Mouse (Mus musculus) limb, embryonic 11.5 days (tissue): ENCODE results near the gene Tctex1d2. TPM values are rescaled to one million over a fixed set of nuclear protein-coding genes. Genes with fewer than 3 reads are reported as not detected.

Source experiments
- ATAC-seq: fragments of 200-750 bp; cut with Nextera tagmentation; 2 replicates; pipeline ENCODE4 v1.8.0; 2017; ENCODE audit warnings: low read depth; ENCODE audit not compliant: insufficient number of reproducible peaks, low FRiP score, low TSS enrichment
- DNase-seq: peaks from one replicate; pipeline ENCODE4 v3.0.0-alpha.2; 2015; ENCODE audit warnings: low spot score
- H3K27ac ChIP-seq: fragments of 300-500 bp; sonication (generic); replicated peaks from 2 replicates; pipeline ENCODE4 v1.5.1; 2014; ENCODE audit warnings: low read depth, mild to moderate bottlenecking, low read length
- H3K27me3 ChIP-seq: fragments of 300-500 bp; sonication (generic); 2 replicates; pipeline ENCODE4 v1.6.1; 2014; ENCODE audit warnings: mild to moderate bottlenecking, low read length, mixed read lengths; ENCODE audit not compliant: control insufficient read depth, insufficient read depth
- H3K36me3 ChIP-seq: fragments of 300-500 bp; sonication (generic); 2 replicates; pipeline ENCODE4 v1.6.1; 2014; ENCODE audit warnings: mild to moderate bottlenecking, low read length, moderate library complexity, mixed read lengths; ENCODE audit not compliant: control insufficient read depth, insufficient read depth
- H3K4me1 ChIP-seq: fragments of 300-500 bp; sonication (generic); 2 replicates; pipeline ENCODE4 v1.6.1; 2014; ENCODE audit warnings: low read length, mixed read lengths; ENCODE audit not compliant: control insufficient read depth, insufficient read depth
- H3K4me2 ChIP-seq: fragments of 300-500 bp; sonication (generic); 2 replicates; pipeline ENCODE4 v1.6.1; 2014; ENCODE audit warnings: low read depth, mild to moderate bottlenecking, moderate library complexity; ENCODE audit not compliant: severe bottlenecking
- H3K4me3 ChIP-seq: fragments of 300-500 bp; sonication (generic); 2 replicates; pipeline ENCODE4 v1.5.1; 2014; ENCODE audit warnings: low read depth, low read length
- H3K9ac ChIP-seq: fragments of 300-500 bp; sonication (generic); 2 replicates; pipeline ENCODE4 v1.6.1; 2014; ENCODE audit warnings: mild to moderate bottlenecking, low read length
- H3K9me3 ChIP-seq: fragments of 300-500 bp; sonication (generic); 2 replicates; pipeline ENCODE4 v1.6.1; 2016; ENCODE audit warnings: low read length; ENCODE audit not compliant: control insufficient read depth
- WGBS: fragments of 180-500 bp; shearing (Covaris S2); extraction: QIAGEN DNeasy Blood & Tissue Kit; methylation state at CpG from one replicate; pipeline ENCODE4 v1.1.7; 2014; 5-methylcytosine and 5-hydroxymethylcytosine counted together
- polyA plus RNA-seq: library from polyadenylated mRNA; unstranded; fragments of >200 nt; fragmentation: Nextera tagmentation; extraction: Ambion mirVana; gene quantifications from 2 replicates; pipeline ENCODE4 v1.2.1, GENCODE M21; 2014

Gene Tctex1d2
- polyA plus RNA-seq, 1 experiment from 2014 or later, result 32.1 TPM

DNA sequence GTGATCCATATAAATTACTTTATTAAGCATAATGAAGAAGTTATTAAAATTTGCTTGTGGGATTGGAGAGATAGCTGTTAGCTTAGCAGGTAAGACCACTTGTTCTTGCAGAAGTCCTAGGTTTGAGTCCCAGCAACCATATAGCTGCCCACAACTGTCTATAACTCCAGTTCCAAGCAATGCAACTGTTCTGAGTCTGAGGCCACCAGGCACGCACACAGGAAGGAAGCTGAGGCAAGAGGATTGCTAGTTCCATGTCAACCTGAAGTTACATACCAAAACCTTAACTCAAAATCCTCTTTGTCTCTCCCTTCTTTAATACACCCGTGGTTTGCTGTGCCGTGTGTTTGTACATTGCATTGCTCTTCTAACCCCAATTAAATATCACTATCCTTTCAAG, 28.6 kb upstream of the Tctex1d2 start:
- WGBS, result 94% methylated on average over 3 of the region's 3 CpGs
- Histone ChIP-seq H3K9me3 (no peaks in the 10 kb centered on the region), H3K4me1 (no peaks in the 10 kb centered on the region), H3K9ac (no peak overlapping the region), H3K4me3 (no peak overlapping the region), H3K27ac (no peak overlapping the region), H3K27me3 (no peaks in the 10 kb centered on the region), H3K36me3 (peaks cover 9% of the 10 kb centered on the region), H3K4me2 (no peak overlapping the region)
- ATAC-seq (no peak), DNase-seq (no peak)

DNA sequence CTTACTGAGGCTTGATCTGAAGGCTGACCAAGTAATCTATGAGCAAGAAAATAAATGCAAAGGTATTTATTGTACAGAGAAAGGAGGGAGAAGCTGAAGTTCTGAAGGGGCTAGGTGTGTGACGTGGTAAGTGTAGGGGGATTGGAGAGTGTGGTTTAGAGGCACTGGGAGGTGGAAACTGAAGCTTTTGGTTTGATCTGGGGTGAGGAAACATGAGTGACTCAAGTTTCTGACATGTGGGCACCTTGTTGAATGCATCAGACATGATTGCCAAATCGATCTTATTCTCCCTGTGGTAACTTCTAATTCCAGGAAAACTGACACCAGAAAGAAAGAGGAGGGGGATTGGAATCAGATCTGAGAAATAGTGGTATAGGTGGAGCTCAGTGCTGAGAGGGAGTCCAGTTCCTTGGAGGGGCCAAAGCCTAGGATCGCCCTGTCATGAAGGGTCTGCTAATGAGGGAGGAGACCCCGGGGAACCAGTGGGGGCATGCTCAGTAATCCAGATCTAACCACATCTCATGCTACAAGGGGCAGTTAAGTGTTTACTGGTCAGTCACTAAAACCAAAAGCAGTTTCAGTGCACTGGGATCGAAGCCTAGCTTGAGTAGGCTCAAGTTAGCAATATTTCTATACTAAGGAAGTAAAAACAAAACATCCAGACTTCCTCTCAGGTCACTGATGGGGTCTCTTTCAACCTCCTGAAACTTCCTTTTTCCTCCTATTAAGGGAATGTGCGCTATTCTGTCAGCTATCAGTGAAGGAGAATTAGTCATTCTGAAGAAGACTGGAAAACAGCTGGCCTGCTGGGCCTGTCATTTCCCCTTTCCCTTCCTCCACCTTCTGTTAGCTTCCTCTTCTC, 23.6 kb upstream of the Tctex1d2 start:
- no peaks in the 10 kb centered on the region for H3K9me3 ChIP-seq
- no peak for DNase-seq
- no peak overlapping the region for H3K27ac ChIP-seq
- 77% methylated on average over 6 of the region's 6 CpGs for WGBS
- H3K4me1 ChIP-seq, result no peaks in the 10 kb centered on the region
- H3K4me2 ChIP-seq, result no peak overlapping the region
- no peak overlapping the region; the same call in 1 of the 2 replicates for H3K9ac ChIP-seq
- H3K36me3 ChIP-seq, result peaks cover 5% of the 10 kb centered on the region
- ATAC-seq, result no peak
- H3K4me3 ChIP-seq, result no peak overlapping the region
- no peaks in the 10 kb centered on the region for H3K27me3 ChIP-seq

DNA sequence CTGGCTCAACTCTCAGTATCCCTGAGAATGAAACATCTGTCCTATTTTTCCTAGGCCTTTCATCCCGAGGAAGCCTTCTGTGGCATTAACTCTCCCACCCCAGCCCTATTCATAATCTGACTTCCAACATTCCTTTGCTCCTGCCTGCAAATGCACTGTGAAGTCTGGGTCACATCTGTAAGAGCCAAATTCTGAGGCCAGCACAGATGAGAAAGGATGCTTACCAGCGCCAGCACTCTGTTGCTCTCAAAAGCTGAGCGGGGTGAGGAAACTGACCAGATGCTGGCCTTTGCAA, 23.0 kb upstream of the Tctex1d2 start:
- no peaks in the 10 kb centered on the region for H3K9me3 ChIP-seq
- peaks cover 3% of the 10 kb centered on the region for H3K36me3 ChIP-seq
- no peaks in the 10 kb centered on the region for H3K27me3 ChIP-seq
- WGBS, result 69% methylated on average over 3 of the region's 3 CpGs
- H3K27ac ChIP-seq, result no peak overlapping the region
- ATAC-seq (no peak), DNase-seq (no peak)
- no peak overlapping the region; the same call in 1 of the 2 replicates for H3K9ac ChIP-seq
- no peak overlapping the region for H3K4me2 ChIP-seq
- no peaks in the 10 kb centered on the region for H3K4me1 ChIP-seq
- no peak overlapping the region for H3K4me3 ChIP-seq

DNA sequence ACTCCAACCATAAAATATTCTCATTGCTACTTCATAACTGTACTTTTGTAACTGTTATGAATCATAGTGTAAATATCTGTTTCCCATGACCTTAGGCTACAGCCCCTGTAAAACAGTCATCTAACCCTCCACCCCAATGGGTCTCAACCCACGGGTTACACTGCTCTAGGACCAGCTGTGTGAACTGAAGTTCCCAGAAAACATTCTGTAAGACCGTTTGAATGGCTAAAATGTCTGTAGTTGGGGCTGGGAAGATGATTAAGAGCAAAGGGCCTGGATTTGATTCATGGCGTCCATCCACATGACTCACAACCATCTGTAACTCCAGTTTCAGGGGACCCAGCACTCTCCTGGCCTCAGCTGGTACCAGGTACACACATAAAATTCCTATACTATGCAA, 21.3 kb upstream of the Tctex1d2 start:
- Histone ChIP-seq H3K9ac (no peak overlapping the region), H3K4me1 (no peaks in the 10 kb centered on the region), H3K36me3 (peaks cover under 1% of the 10 kb centered on the region; the same call in 1 of the 2 replicates), H3K27ac (no peak overlapping the region), H3K4me3 (no peak overlapping the region), H3K27me3 (no peaks in the 10 kb centered on the region), H3K4me2 (no peak overlapping the region), H3K9me3 (no peaks in the 10 kb centered on the region)
- DNase-seq (no peak), ATAC-seq (no peak)
- 81% methylated on average over 3 of the region's 3 CpGs for WGBS

DNA sequence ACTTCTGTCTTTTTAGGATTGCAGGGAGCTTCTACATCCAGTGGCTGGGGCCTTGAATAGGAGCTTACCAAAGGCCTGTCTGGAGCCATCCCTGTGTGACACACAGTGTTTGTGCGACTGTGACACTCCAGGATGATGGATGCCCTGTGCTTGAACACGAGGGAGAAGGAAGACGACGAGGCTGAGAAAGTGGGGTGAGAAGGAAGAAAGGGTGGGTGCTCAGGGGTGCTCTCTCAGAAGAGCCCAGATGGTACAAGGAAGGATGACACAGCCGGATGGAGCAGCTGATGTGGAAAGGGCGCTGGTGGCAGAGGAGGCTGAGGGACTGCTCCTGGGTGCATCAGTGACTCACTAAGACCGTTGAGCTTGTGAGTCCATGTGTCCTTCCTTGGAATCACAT, 19.2 kb upstream of the Tctex1d2 start, which contains the start of gene Tm4sf19:
Tm4sf19 (plus strand) TSS at position 240 of the 400 bp plus-strand sequence.
- WGBS, result 88% methylated on average over 7 of the region's 7 CpGs
- no peak within 1 kb of the TSS for H3K27ac ChIP-seq
- H3K27me3 ChIP-seq, result no peaks in the 10 kb centered on the region
- no peak within 1 kb of the TSS for H3K4me3 ChIP-seq
- ATAC-seq, result no peak
- H3K4me1 ChIP-seq, result no peaks in the 10 kb centered on the region
- DNase-seq, result no peak
- no peaks in the 10 kb centered on the region for H3K9me3 ChIP-seq
- H3K36me3 ChIP-seq, result no peaks in the 10 kb centered on the region
- no peak within 1 kb of the TSS for H3K9ac ChIP-seq
- no peak within 1 kb of the TSS for H3K4me2 ChIP-seq

DNA sequence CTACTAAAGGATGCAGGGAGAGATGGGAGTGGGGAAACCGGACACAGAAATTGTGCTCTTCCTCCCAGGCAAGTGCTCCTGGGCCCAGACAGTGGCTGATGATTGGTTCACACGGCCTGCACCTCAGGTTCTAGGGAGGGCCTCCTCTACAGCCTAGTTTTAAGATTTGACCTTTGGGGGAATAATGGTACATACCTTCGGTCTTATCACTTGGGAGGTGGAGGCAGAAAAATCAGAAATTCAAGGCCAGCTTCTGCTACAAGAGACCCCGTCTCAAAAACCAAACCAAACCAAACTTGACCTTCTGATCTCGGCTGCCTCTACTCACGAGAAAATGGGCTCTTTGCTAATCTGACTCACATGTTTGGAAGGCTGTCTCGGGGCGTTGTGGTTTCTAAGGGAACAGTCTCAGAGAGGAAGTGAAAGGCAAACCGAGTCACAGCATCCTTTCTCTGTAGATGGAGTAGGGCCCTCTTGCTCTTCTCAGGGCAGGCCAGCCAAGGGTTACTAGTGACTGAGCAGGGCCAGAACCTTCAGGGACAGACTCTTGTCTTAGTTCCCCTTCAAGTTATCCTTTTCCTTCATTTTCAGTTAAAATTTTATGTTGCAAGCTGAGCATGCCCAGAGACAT, 18.1 kb upstream of the Tctex1d2 start:
- 79% methylated on average over 9 of the region's 9 CpGs for WGBS
- no peak for ATAC-seq

DNA sequence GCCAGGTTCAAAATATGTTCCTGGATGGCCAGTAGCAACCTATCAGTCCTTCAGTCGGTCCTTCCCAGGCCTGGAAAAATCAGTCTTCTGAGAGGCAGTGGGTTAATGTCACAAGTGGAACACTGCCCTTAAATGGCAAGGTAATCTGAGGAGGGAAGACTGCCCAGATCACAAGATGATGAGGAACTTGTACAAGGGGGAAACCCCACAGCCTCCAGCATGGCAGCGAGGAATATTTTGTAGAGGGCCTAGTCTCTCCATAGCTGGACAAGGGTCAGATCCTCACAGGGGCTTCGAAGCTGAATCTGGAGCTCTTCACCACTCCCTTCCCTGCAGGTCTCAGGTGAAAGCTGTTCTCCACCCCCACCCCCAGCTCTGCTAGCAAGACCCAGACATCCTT, 16.7 kb upstream of the Tctex1d2 start:
- Histone ChIP-seq H3K27me3 (no peaks in the 10 kb centered on the region), H3K4me3 (no peak overlapping the region), H3K4me1 (no peaks in the 10 kb centered on the region), H3K4me2 (no peak overlapping the region), H3K36me3 (no peaks in the 10 kb centered on the region), H3K9ac (no peak overlapping the region), H3K27ac (no peak overlapping the region), H3K9me3 (no peaks in the 10 kb centered on the region)
- no peak for DNase-seq
- ATAC-seq, result no peak
- WGBS, result 82% methylated on average over 3 of the region's 3 CpGs

More for the DNA sequence above, 18.1 kb upstream of the Tctex1d2 start:
- Histone ChIP-seq H3K4me1 (no peaks in the 10 kb centered on the region), H3K9ac (no peak overlapping the region), H3K4me3 (no peak overlapping the region), H3K9me3 (no peaks in the 10 kb centered on the region), H3K36me3 (no peaks in the 10 kb centered on the region), H3K27ac (no peak overlapping the region), H3K4me2 (no peak overlapping the region), H3K27me3 (no peaks in the 10 kb centered on the region)
- DNase-seq, result no peak

DNA sequence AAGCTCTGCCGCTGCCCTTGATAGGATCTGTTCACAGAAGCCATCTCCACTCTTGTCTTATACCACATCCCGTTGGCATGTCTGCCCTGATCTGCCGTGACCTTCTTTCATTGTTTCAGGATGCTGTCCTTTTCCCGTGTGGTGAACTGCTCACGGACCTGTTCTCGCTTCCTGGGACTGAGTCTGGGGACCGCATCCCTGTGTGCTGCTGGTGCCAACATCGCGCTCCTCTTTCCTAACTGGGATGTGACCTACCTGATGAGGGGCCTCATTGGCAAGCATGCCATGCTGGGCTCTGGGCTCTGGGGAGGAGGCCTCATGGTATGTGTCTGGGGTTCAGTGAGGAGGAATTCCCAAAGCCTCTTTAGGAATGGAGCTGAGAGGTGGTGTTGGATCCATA, 13.8 kb upstream of the Tctex1d2 start:
- DNase-seq (no peak), ATAC-seq (no peak)
- Histone ChIP-seq H3K4me3 (no peak overlapping the region), H3K27me3 (no peaks in the 10 kb centered on the region), H3K4me1 (no peaks in the 10 kb centered on the region), H3K9ac (no peak overlapping the region), H3K4me2 (no peak overlapping the region), H3K36me3 (no peaks in the 10 kb centered on the region), H3K27ac (no peak overlapping the region), H3K9me3 (no peaks in the 10 kb centered on the region)
- 96% methylated on average over 9 of the region's 9 CpGs for WGBS
